Mouse (Mus musculus) kidney, adult 2 months (tissue): Measurements from ENCODE around the gene Zgrf1.

Experiments
- CTCF ChIP-seq: fragments of 200-500 bp; conservative IDR thresholded peaks from 2 replicates; pipeline ENCODE4 v1.5.1; 2011; ENCODE audit warnings: low read depth, mild to moderate bottlenecking, control low read depth, low read length, moderate library complexity, mixed read lengths; ENCODE audit not compliant: insufficient read depth, insufficient read length
- POLR2A ChIP-seq: fragments of 200-500 bp; IDR thresholded peaks from one replicate; pipeline ENCODE4 v1.6.1; 2011; ENCODE audit warnings: low read depth, low read length, control low read depth

DNA sequence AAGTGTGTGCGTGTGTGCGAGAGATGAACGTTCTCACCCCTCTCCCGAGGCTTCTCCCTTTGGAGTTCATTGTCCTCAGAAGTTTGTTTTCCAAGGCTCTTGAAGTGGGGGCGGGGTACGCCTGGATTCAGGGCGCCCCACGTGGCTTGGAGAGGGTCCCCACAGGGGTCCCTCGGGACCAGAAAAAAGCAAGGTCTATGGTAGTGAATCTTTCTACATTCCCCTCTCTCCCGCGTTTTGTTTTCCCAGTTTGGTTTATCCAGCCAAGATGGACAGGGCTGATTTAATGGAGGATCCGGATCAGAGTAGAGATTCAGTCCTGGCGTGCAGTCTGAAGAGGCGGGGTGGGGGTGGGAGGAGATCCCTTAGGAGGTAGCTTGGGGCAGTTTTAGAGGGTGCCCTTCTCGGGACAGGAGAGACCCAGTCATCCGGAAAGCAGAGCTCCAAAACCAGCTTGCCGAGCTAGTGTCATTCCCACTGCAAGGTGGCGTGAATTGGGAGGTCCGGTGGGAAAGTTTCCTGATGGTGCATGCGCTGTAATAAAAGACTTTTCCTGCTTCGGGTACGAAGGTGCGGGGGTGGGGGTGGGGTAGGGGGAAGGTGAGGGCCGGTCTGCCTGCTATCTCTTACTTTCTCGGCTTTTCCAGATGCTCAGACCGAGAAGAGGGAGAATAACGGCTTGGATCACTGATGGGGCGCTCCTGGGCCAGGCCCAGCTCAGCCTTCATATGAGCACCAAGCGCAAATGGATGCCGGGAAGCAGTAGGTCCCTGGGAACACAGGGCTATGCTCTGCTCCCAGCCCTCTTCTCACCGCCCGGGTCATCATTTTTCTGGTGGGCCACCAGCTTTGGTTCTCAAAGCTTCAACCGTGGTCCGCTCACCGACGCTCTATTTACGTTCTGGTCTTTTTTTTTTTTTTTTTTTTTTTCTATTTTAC, 87.7 kb downstream of the Zgrf1 start:
- TF ChIP-seq CTCF (no peak), POLR2A (no peak)
